Mouse (Mus musculus): Measurements from ENCODE around the gene Cdhr3.

GRCm38 (mm10) chr12:32998766-32999165 lies 93.9 kb downstream of the Cdhr3 start:
- TF ChIP-seq CTCF (IDR thresholded peaks at IDR 0.05; ENCODE audit: low read depth) (no peak), EP300 (IDR thresholded peaks at IDR 0.05; ENCODE audit: low read depth) (no peak)

Data from liver, embryonic 14.5 days (tissue).